14 mouse cellular contexts compared by ENCODE assay signal in genomic region chr3:144434276-144434675, GRCm38 (mm10).
"Had no signal": no experiment of that assay in that cellular context is flagged by ENCODE, and none has a peak within 500 bp of the region (broad histone marks: within the 10 kb centered on the region; RNA-seq: fewer than 3 reads in every experiment).

No protein-coding gene starts in this region.

- DNase-seq: lung, adult 18-20 months; lung, embryonic 14.5 days; lung, postnatal 10 days; lung, postnatal 36 days; right cerebral cortex, postnatal 14 days; spleen, adult 18-20 months; thymus, adult 2 months; thymus, postnatal 25 days; thymus, postnatal 4 days had no signal

- H3K27me3 ChIP-seq: megakaryocyte, embryonic 14.5 days; midbrain, embryonic 13.5 days; midbrain, embryonic 15.5 days; neural tube, embryonic 12.5 days; stomach, embryonic 15.5 days had no signal

- H3K4me1 ChIP-seq: midbrain, embryonic 15.5 days; neural tube, embryonic 12.5 days; stomach, embryonic 15.5 days had no signal

- H3K9me3 ChIP-seq: megakaryocyte, embryonic 14.5 days; midbrain, embryonic 13.5 days; midbrain, embryonic 15.5 days; neural tube, embryonic 12.5 days; stomach, embryonic 15.5 days had no signal

- H3K4me3 ChIP-seq: megakaryocyte, embryonic 14.5 days; midbrain, embryonic 13.5 days; midbrain, embryonic 15.5 days; neural tube, embryonic 12.5 days; stomach, embryonic 15.5 days had no signal

- H3K36me3 ChIP-seq: midbrain, embryonic 15.5 days had no signal
